Comparison of ENCODE assay signal across 8 mouse cellular contexts in genomic region chr1:92130470-92131100, GRCm38 (mm10).
DNase-seq lines count a peak whose midpoint lies in the region; ATAC-seq lines count a peak whose summit lies in the region.

No protein-coding gene starts in this region.

- ATAC-seq in intestine, embryonic 16.5 days, result peak; percentile 84
- ATAC-seq in neural tube, embryonic 15.5 days (ENCODE audit: low FRiP score), result peak; percentile 63; the same call in 1 of the 2 replicates

- H3K4me2 ChIP-seq in intestine, embryonic 16.5 days (ENCODE audit: low read depth, low read length), result no peak overlapping the region
- no peak overlapping the region for H3K4me2 ChIP-seq in neural tube, embryonic 15.5 days

- no peak overlapping the region for H3K27ac ChIP-seq in intestine, embryonic 16.5 days (ENCODE audit: low read length)
- H3K27ac ChIP-seq in neural tube, embryonic 15.5 days (replicated peaks), result peak overlapping the region; percentile 45

- no peak overlapping the region for H3K9ac ChIP-seq in intestine, embryonic 16.5 days (ENCODE audit: low read depth, low read length)
- H3K9ac ChIP-seq in neural tube, embryonic 15.5 days (replicated peaks), result no peak overlapping the region

- intact Hi-C loops in gastrocnemius, postnatal 36 days (cut with DNase I), result no loop called here
- intact Hi-C loops in left cerebral cortex, postnatal 14 days (cut with DNase I), result no loop called here

- DNase-seq in embryo, embryonic 10.5 days (ENCODE audit: low spot score), result peak; percentile 5
- no peak for DNase-seq in embryo, embryonic 11 days
- DNase-seq in adrenal gland, postnatal 25 days, result peak; percentile 53
- DNase-seq in gastrocnemius, postnatal 36 days, result peak; percentile 53 to 73
- peak; percentile 58 to 65 for DNase-seq in left cerebral cortex, postnatal 14 days (ENCODE audit: low spot score in 2 of 2)
- DNase-seq in urinary bladder, postnatal 36 days (ENCODE audit: low spot score in 2 of 2), result peak; percentile 41 to 70

- WGBS in intestine, embryonic 16.5 days, result 51% methylated on average over 6 of the region's 6 CpGs
- 44% methylated on average over 6 of the region's 6 CpGs for WGBS in neural tube, embryonic 15.5 days

- H3K9me3 ChIP-seq in intestine, embryonic 16.5 days (ENCODE audit: control insufficient read depth, low read length), result no peaks in the 10 kb centered on the region
- H3K9me3 ChIP-seq in neural tube, embryonic 15.5 days (replicated peaks), result no peaks in the 10 kb centered on the region

- no peak overlapping the region for H3K4me3 ChIP-seq in intestine, embryonic 16.5 days (ENCODE audit: low read length)
- no peak overlapping the region for H3K4me3 ChIP-seq in neural tube, embryonic 15.5 days (replicated peaks)

- no peaks in the 10 kb centered on the region for H3K36me3 ChIP-seq in intestine, embryonic 16.5 days (ENCODE audit: control insufficient read depth, insufficient read depth, low read length)
- no peaks in the 10 kb centered on the region for H3K36me3 ChIP-seq in neural tube, embryonic 15.5 days

- H3K4me1 ChIP-seq in intestine, embryonic 16.5 days (ENCODE audit: control insufficient read depth, insufficient read depth, low read length), result peaks cover 6% of the 10 kb centered on the region; the same call in 1 of the 2 replicates
- peaks cover 35% of the 10 kb centered on the region for H3K4me1 ChIP-seq in neural tube, embryonic 15.5 days

- no peaks in the 10 kb centered on the region for H3K27me3 ChIP-seq in intestine, embryonic 16.5 days (replicated peaks; ENCODE audit: control insufficient read depth, insufficient read depth, low read length)
- H3K27me3 ChIP-seq in neural tube, embryonic 15.5 days (replicated peaks), result no peaks in the 10 kb centered on the region
